Mouse (Mus musculus) embryo, embryonic 10.5 days (tissue): ENCODE measurements at regions not wholly inside any gene's neighbourhood (a gene's known extent, or its start where the extent isn't known, plus 50 kb on each side); places are given as distances from the start of the nearest gene placed in this dataset.
A peak's percentile ranks its signal among the peaks of the same experiment; 100 is the strongest.

Experiments used
- DNase-seq: peaks from one replicate; pipeline ENCODE4 v3.0.0-alpha.2; 2015; ENCODE audit warnings: low spot score

DNA sequence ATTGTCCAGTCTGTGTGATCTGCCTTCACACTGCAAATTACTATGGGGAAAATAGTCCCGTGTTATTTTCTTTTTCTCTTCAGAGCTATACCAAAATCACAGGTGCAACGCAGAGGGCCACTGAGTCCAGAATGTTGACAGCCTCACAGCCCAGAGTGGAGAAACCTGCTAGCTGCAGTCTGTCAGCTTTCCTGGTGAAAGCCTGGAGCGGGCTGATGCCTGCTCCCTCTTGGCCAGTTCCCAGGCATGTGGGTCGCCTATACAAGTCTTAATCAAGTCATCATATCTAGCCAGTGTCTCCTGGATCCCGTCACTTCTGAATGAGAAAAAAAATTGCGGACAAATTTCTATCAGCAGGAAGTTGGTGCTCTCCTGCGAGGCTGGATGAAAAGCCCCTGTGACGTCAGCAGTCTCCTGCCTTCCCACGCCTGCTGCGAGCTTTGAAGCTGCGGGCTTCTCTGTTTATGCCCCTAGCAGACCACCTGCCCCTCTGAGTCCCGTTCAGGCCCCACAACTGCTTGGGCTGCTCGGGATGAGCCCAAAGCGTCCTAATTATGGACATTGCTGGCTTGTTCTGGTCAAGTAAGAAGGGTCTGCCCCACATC, 227.1 kb upstream of the Hes1 start:
- DNase-seq, result peak; percentile 78

DNA sequence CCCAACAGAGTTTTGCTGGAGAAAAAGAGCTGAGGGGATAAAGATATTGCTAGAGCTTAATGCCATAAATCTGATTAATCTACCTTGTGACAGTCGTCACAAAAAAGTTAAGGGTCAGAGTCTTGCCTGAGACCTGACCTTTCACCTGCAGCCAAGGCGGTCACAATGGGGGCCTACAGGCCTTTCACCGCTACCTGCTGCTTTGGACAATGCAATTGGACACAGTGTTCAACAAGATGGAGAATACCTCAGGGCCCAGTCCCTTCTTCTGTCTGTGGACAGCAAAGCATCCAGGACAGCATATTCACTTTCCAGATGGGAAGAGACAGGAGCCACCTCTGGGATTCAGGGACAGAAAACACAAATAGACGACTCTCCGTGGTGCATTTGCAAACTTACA, 226.3 kb upstream of the Hes1 start:
- peak; percentile 75 for DNase-seq

DNA sequence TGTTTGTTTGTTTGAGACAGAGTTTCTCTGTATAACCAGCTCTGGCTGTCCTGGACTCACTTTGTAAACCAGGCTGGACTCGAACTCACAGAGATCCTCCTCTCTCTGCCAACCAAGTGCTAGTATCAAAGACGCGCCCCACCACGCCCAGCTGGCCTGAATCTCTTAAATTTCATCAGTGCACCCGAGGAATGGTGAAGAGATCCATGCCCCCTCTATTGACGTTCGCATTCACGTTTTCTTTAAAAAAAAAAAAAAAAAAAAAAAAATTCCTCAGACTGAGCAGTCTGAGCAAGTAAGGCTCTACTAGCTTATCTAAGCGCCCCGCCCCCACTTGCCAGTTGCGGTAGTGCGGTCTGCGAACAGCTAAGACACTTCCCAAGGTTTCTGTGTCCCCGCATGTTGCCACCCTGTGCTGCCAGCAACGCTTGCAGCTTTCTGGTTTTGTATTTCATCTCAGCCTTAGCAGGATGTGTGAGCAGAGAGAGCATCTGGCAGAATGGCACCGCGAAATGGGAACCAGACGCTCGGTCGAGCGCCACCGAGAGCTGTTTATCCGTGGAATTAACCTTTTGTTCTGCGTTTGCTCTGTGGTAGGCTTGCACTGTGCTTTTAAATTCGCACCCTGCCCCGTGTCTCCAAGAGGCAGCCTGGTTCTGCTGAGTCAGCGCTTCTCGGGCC, 225.1 kb upstream of the Hes1 start:
- DNase-seq, result peak; percentile 77

DNA sequence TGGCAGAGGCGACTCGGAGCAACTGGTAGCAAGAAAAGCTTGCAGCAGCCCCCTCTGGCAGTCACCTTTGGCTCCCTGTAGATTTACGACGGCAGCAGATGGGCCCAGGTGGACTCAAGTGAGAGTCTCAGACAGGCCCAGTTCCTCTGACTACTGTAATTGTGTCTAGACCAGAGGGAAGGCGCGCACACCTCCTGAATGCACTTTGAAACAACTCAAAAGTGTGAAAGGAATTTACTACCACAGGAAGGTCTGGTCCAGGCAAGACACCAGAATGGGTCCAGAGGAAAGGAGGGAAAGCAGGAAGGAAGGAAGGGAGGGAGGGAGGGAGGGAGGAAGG, 224.6 kb upstream of the Hes1 start:
- DNase-seq, result no peak

DNA sequence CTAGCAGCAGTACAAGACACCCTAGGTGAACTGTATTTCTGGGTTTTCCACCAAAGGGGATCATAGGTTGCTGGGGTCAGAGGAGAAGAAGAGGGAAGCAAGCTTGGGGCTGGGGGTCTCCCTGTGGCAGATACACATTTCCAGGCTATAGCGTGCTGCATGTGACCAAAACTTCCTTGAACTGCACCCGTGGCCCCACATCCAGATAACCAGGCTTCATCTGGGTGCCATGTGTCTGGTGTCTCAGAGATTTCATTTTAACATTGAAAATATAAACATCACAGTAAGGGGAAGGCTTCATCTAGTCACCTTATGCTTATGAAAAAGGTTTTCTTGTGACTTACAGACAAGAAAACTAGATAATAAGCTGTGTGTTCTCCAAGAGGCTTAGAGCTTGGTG, 223.8 kb upstream of the Hes1 start:
- no peak for DNase-seq

DNA sequence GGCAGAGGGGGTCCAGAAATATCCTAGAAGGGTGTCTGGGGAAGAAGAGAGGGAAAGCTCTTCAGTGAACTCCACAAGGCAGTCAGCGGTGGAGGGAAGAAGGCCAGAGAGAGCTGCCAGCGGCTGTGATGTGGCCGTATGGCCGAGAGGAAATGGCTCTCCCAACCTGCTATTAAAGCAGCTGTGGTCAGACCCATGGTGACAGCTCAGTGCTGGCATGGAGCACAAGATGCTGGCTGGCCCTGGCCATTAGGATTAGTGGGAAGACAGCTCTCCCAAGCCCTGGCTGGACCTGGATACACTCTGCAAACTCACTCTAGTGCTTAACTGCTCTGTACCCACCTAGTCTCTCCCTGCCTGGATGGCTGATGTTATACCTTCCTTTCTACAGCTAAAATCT, 223.1 kb upstream of the Hes1 start:
- no peak for DNase-seq

DNA sequence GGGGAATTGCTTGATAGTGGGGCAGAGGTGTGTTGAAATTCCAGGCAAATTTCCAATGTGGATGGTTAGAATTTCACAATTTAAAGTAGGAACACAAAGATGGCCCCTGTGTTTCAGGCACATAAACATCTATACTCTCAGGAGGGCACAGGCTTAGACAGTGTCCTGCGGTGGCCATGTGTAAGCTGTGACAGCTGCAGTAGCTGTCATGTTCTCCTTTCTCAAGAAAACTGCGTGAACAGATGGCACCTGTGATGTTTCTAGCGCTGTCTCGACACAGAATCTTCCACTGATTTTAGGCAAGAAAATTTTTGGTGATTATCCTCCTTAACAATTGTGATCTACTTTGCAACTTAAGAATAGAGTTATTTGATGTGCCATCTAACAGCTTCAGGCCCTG, 222.1 kb upstream of the Hes1 start:
- no peak for DNase-seq

DNA sequence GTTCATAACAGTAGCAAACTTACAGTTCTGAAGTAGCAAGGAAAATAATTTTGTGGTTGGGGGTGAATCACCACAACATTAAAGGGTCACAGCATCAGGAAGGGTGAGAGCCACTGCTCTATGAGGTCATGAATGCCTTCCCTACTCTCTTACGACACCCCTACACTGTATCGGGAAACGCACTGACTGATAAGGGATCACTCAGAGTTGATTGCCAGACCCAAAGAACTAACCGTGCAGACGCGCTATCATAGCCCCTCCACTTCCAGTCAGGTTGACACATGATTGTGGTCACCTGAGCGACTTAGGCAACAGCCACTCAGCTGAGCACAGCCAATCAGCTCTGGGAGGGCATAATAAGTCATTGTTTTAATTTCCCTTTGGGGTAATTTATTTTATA, 220.7 kb upstream of the Hes1 start:
- DNase-seq, result no peak

DNA sequence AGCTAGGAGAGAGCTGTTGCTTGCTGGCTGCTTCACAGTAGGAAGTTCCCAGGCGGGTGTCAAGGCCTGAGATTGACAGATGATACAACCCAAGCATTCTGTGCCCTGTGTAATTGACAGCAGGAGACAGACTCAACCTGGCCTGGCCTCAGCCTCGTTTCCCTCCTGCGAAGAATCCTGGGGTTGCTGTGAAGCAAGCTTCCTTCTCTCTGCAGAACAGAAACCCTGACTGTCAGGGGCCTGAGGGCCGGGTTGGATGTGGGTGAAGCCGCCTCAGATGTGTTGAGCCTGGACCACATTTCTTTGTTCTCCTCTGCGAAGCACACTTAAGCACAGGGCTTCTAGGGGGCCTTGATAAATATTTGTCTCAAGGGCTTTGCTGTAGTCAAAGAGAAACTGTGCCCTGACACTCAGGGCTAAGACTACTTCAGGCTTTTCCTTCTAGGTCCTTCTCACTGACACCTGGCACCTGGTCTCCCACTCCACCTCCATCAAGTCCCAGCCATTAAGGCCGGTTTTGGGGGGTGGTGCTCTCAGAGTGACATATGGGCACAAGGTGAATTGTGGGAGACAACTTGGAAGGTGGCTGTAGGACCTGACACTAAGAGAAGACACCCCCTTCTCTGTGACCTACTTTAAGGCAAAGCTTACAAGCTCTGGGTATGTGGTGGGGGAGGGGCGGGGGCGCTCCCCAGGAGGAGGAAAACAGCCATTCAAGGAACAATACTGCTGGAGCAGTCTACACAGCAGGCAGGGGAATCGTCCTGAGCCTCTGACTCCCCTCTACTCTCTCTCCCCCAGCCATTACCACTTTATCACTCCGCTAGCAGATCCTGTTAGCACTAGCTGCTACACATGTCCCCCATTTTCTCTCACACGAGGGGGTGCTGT, 219.2 kb upstream of the Hes1 start:
- no peak for DNase-seq

DNA sequence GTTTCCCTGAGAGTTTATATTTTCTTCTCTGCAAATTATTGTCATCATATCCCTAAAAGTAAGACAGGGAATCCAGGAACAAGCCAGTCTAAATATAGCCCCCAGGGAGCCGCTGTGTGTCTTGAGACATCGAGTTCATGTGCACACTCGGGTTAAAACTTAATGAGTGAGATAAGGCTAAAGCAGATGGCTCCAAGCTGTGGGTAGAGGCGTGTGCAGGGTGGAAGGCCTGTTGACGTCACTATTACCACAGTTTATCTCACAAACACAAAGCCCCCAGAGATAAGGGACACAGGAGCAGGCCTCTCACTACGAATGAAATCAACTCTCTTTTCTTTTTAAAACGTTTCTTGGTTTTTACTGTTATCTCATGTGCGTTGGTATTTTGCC, 218.6 kb upstream of the Hes1 start:
- no peak for DNase-seq

DNA sequence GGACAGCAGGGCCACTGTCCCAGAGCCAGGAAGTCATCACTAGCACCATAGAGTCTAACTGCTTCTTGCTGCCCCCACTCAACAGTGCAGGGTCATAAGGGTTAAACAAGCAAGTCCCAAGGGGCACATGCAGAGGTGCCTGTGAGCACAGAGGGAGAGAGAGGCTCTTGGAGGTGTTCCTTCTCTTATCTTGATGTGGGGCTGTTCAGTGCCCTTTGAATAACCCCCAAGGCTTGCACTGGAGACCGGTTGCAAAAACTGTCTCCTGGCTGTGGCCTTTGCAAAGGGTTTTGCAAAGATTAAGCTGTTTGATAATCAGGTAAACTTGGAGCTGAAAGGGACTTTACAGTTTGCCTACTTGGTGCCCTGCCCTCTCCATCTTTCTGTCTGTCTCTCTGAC, 217.1 kb upstream of the Hes1 start:
- DNase-seq, result no peak

DNA sequence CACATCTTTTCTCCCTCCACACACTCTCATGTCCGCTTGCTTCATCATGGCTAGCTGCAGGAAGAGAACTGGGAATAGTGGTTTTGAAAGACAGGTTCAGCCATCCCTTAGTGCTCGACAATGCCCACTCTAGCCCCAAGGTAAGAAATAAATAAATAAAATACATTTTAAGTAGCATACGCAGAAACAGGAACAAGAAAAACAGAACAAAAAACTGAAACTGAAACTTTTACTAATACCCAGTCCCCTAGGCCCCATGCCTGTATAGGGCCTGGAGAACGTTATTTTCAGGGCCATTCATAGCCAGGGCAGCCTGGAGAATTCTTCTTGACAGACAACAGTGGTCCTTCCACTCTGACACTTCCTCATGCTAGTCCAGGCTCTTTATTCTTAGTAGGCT, 216.4 kb upstream of the Hes1 start:
- no peak for DNase-seq

DNA sequence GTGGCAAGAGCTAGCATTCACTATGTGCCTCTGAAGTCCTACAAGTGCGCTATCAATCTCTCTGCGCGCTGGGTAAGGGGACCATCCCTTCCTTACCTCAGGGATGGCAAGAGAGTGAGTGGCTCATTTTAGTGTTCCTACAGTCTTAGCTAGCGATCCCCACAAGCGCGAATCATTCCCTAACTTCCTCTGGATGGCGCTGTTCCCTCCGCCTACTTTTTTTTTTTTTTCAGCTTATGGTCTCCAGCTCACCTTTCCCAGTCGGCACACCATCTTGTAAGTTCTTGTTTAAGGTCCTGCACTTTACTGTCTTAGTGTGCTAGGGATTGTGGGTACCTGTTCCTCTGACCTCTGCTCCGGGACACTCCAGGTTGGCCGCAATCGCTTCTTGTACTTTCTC, 215.7 kb upstream of the Hes1 start:
- DNase-seq, result no peak

DNA sequence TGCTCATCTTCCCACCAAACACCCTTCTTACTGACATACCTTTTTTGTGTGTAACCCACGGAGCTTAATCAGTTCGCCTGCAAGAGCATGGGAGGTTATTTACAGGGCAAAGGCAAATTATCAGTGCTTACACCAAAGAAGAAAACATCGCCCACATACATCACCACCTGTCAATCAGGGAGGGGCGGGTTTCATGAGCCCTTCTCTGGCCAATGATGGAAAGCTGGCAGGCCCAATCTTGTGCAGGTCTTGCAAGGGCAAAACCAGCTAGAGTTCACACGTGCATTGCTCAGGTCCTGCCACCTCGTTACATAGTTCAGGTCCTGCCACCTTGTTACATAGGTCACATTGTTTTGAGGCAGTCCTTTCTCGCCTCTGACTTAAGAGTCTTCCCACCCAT, 214.7 kb upstream of the Hes1 start:
- DNase-seq, result no peak

DNA sequence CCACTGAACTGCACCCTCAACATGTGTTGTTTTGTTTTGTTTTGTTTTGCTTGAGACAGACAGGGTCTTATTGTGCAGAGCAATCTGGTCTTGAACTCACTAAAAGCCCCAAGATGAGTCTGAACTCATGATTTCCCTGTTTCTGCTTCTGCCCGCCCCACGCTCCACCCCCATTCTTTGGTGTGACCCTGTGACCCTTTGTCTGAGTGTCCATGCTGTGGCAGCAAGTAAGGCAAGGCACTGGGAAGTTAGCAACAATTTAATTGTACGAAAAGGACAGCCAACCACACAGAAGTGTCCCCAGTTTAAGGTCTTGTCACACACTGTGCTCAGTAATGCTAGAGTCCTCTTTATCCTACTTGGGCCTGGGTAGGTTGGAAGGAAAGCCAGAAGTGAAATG, 213.6 kb upstream of the Hes1 start:
- DNase-seq, result peak; percentile 41

DNA sequence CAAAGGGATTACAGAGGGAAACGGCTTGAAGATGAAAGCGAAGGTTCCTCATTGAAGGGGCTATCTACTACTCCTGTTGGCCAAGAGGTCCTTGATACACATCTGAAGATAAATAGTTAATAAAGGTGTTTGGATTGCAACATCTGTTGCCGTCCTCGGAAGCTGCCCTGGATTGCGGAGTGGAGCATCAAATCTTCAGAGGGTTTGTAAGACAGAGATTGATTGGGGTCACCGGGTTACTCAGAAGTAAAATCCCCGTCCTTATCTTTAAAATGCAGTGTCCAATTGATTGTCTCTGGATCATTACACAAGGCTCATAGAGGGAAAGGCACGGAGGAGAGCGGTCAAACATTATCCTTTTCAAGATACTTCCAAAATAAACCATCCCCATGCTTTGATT, 212.4 kb upstream of the Hes1 start:
- DNase-seq, result peak; percentile 61

DNA sequence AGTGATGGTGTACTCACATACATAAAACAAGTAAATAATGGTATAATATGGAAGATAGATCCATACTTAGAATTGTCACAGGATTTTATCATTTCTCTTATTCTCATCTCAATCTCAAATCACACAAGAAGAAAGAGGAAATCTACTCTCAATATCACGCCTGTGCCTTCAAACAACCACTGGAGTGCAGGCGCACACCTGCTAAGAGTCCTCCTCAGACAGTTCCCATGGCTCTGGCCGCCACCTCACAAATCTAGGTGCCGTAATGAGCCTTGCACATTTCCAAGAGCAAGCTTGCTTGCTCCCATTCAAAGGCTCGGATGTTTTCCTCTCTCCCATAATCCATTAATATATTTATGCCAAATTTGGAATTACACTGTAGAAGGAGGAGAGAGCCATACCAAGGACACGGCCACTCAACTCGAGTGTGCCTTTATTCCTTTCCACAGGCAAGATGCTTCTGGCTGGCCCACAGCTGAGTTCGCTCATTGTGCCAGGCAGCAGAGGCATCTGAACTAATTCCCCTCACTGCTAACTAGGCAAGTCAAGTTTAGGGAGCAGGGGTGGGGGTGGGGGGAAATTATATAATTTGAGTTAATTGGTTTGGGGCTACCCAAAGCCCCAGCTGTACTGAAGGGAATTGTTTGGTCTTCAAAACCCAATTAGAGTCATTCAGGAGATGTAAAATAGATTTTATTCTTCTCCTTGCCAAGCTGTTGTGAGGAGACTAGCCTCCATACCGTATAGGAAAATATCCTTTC, 209.2 kb upstream of the Hes1 start:
- no peak for DNase-seq

DNA sequence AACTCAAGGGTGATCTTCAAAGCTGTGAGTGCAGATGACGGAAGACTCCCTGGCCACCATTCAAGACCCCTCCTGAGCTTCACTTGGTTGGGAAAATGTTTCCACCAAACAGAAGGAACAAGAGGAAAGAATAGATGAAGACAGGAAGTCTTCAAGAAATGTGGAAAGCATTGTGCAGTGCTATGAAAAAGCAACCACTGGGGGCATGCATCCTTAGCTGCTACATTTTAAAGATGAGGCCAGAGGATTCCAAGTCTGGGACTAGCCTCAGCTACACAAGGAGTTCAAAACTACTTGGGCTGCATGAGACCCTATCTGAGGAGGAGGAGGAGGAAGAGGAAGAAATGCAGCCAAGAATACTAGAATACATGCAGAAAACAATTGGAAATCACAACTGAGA, 207.6 kb upstream of the Hes1 start:
- DNase-seq, result no peak

DNA sequence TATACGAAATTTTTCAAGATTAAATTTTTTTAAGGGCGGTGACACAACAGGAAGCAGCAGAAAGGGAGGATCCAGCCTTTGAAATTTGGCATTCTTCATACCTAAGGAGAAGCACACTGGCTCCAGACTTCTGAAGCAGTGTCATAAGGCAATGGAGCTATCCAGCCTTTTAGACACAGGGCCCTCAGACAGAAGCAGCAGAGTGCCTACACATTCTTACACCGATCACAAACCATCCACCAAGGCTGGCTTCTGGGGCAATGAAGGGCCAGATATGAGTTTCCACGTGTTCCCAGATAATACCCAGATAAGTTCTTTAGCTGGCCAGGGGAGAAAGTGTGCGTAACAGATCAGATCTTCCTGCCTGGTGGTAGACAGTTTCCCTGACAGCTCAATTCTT, 205.5 kb upstream of the Hes1 start:
- no peak for DNase-seq

DNA sequence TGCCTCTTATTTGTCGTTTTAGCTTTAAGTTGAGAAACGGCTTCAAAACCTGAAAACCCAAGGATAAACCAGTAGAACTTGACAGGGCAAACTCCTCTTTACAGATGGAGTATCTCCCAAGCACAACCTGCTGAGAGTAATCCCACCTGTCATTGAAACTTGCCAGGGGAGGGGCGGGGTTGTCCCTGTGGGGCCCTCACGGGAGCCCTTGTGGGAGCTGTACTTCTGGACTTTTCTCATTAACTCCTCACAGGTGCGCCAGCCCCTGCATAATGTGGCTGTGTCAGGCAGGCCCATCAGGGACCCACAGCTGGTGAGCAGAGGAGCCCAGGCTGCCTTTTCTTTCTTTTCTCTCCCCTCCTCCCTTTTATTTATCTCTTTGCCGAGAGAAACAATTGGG, 203.9 kb upstream of the Hes1 start:
- DNase-seq, result no peak

DNA sequence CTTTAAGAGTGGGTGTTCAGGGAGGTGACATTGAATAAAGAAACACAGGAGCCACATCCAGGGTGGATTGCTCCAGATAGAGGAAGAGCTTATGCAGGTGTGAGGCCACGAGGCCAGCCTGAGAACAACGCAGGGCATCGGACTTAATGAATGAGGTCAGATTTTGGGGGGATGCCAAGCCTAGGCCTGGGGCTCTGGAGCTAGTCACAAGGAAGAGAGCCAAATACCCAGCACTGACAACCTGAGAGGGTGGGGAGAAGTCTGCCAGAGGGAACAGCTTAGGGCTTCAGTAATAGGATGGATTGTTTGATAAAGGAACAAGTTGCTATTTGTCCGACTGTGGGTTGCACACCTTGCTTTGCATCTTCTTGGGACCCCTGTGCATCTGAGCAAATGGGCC, 203.1 kb upstream of the Hes1 start:
- DNase-seq, result no peak

DNA sequence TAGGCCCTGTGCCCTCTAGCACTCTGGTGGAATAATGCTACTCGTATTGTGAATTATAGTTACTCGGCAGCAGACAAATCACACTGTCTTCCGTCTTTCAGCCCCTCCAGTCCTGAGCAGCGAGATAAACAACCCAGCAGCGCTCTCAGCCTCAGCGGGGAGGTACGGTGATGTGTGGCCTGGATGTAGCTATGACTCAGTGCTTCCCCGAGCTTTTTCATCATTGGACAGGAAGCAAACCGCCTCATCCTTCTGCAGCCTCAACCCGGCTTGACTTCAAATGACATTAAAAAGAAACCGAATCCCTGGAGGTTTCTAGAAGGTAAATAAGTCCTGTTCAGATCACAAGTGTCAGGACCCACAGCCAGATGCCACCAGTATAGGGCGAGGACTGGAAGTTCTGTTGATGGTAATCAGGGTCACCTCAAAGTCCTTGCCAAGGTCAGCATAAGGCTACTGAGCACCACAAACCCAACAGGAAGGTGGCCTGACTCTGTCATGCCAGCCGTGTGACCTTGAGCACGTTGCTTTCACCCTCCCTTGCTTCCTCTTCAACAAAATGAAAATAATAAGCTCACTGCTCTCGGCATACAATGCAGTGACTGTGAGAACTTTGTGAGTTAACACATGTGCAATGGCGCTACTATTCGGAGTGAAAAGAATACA, 199.0 kb upstream of the Hes1 start:
- DNase-seq, result no peak
